Mouse (Mus musculus): ENCODE results near the gene BC030867. TPM values are rescaled to one million over a fixed set of nuclear protein-coding genes. Genes with fewer than 3 reads are reported as not detected.
A peak's percentile ranks its signal among the peaks of the same experiment; 100 is the strongest.

BC030867 gene
- polyA plus RNA-seq (2012; rRNA removed) = 1.3 and 1.4 TPM in 2 replicates

GRCm38 (mm10) chr11:102248630-102249230 lies at the start of gene BC030867:
Gene BC030867 (plus strand): TSS chr11:102248882.
- TF ChIP-seq CTCF (IDR thresholded peaks at IDR 0.05; ENCODE audit: extremely low read depth, insufficient read depth, low read length) (peak; percentile 60), POLR2A (IDR thresholded peaks at IDR 0.05; ENCODE audit: extremely low read depth, insufficient read depth, low read length) (no peak)

GRCm38 (mm10) chr11:102199856-102200255 lies 48.8 kb upstream of the BC030867 start:
- Histone ChIP-seq H3K4me3 (ENCODE audit: insufficient read depth, low read length) (no peak overlapping the region), H3K4me1 (ENCODE audit: control insufficient read depth, insufficient read depth, low read length) (0 out of 2 replicates have a peak, but pooled peaks cover 1% of the 10 kb centered on the region), H3K27ac (ENCODE audit: insufficient read depth, low read length) (no peak overlapping the region)
- TF ChIP-seq POLR2A (IDR thresholded peaks at IDR 0.05; ENCODE audit: extremely low read depth, insufficient read depth, low read length) = no peak
- no peak for TF ChIP-seq CTCF (IDR thresholded peaks at IDR 0.05; ENCODE audit: extremely low read depth, insufficient read depth, low read length)

More at GRCm38 (mm10) chr11:102248630-102249230, at the start of gene BC030867:
- Histone ChIP-seq H3K4me1 (ENCODE audit: control insufficient read depth, insufficient read depth, low read length) (no peaks in the 10 kb centered on the region; the same call in none of the 2 replicates), H3K27ac (ENCODE audit: insufficient read depth, low read length) (no peak within 1 kb of the TSS), H3K4me3 (ENCODE audit: insufficient read depth, low read length) (peak within 1 kb of the TSS; percentile 25; the same call in 1 of the 2 replicates)

GRCm38 (mm10) chr11:102201408-102201821 lies 47.3 kb upstream of the BC030867 start:
- no peak overlapping the region for H3K4me3 ChIP-seq (ENCODE audit: insufficient read depth, low read length)
- TF ChIP-seq POLR2A (IDR thresholded peaks at IDR 0.05; ENCODE audit: extremely low read depth, insufficient read depth, low read length) (no peak), CTCF (IDR thresholded peaks at IDR 0.05; ENCODE audit: extremely low read depth, insufficient read depth, low read length) (peak; percentile 28; the same call in 1 of the 2 replicates)
- no peak overlapping the region for H3K27ac ChIP-seq (ENCODE audit: insufficient read depth, low read length)
- H3K4me1 ChIP-seq (ENCODE audit: control insufficient read depth, insufficient read depth, low read length) = 0 out of 2 replicates have a peak, but pooled peaks cover 1% of the 10 kb centered on the region

GRCm38 (mm10) chr11:102206481-102206880 lies 42.2 kb upstream of the BC030867 start:
- H3K4me1 ChIP-seq (ENCODE audit: control insufficient read depth, insufficient read depth, low read length) = peaks cover 12% of the 10 kb centered on the region
- no peak for TF ChIP-seq POLR2A (IDR thresholded peaks at IDR 0.05; ENCODE audit: extremely low read depth, insufficient read depth, low read length)
- TF ChIP-seq CTCF (IDR thresholded peaks at IDR 0.05; ENCODE audit: extremely low read depth, insufficient read depth, low read length) = no peak

GRCm38 (mm10) chr11:102207825-102208777 lies 40.6 kb upstream of the BC030867 start:
- Histone ChIP-seq H3K4me3 (ENCODE audit: insufficient read depth, low read length) (no peak overlapping the region), H3K4me1 (ENCODE audit: control insufficient read depth, insufficient read depth, low read length) (peaks cover 14% of the 10 kb centered on the region), H3K27ac (ENCODE audit: insufficient read depth, low read length) (peak overlapping the region; percentile 4; the same call in 1 of the 2 replicates)
- TF ChIP-seq CTCF (IDR thresholded peaks at IDR 0.05; ENCODE audit: extremely low read depth, insufficient read depth, low read length) = no peak

More at GRCm38 (mm10) chr11:102206481-102206880, 42.2 kb upstream of the BC030867 start:
- Histone ChIP-seq H3K4me3 (ENCODE audit: insufficient read depth, low read length) (no peak overlapping the region), H3K27ac (ENCODE audit: insufficient read depth, low read length) (no peak overlapping the region)

- peaks cover 18% of the 10 kb centered on the region for H3K4me1 ChIP-seq (ENCODE audit: control insufficient read depth, insufficient read depth, low read length)
- TF ChIP-seq CTCF (IDR thresholded peaks at IDR 0.05; ENCODE audit: extremely low read depth, insufficient read depth, low read length) = no peak
- no peak for TF ChIP-seq POLR2A (IDR thresholded peaks at IDR 0.05; ENCODE audit: extremely low read depth, insufficient read depth, low read length)
- no peak overlapping the region for H3K4me3 ChIP-seq (ENCODE audit: insufficient read depth, low read length)
- no peak overlapping the region for H3K27ac ChIP-seq (ENCODE audit: insufficient read depth, low read length)
Observed at GRCm38 (mm10) chr11:102208846-102209245, 39.8 kb upstream of the BC030867 start.

GRCm38 (mm10) chr11:102209742-102210141 lies 38.9 kb upstream of the BC030867 start:
- Histone ChIP-seq H3K4me1 (ENCODE audit: control insufficient read depth, insufficient read depth, low read length) (peaks cover 21% of the 10 kb centered on the region), H3K27ac (ENCODE audit: insufficient read depth, low read length) (no peak overlapping the region), H3K4me3 (ENCODE audit: insufficient read depth, low read length) (no peak overlapping the region)
- TF ChIP-seq CTCF (IDR thresholded peaks at IDR 0.05; ENCODE audit: extremely low read depth, insufficient read depth, low read length) (peak; percentile 63), POLR2A (IDR thresholded peaks at IDR 0.05; ENCODE audit: extremely low read depth, insufficient read depth, low read length) (no peak)

GRCm38 (mm10) chr11:102210185-102210584 lies 38.5 kb upstream of the BC030867 start:
- Histone ChIP-seq H3K4me3 (ENCODE audit: insufficient read depth, low read length) (no peak overlapping the region), H3K27ac (ENCODE audit: insufficient read depth, low read length) (no peak overlapping the region), H3K4me1 (ENCODE audit: control insufficient read depth, insufficient read depth, low read length) (peaks cover 23% of the 10 kb centered on the region)
- no peak for TF ChIP-seq CTCF (IDR thresholded peaks at IDR 0.05; ENCODE audit: extremely low read depth, insufficient read depth, low read length)
- no peak for TF ChIP-seq POLR2A (IDR thresholded peaks at IDR 0.05; ENCODE audit: extremely low read depth, insufficient read depth, low read length)

- Histone ChIP-seq H3K27ac (ENCODE audit: insufficient read depth, low read length) (no peak overlapping the region), H3K4me3 (ENCODE audit: insufficient read depth, low read length) (no peak overlapping the region), H3K4me1 (ENCODE audit: control insufficient read depth, insufficient read depth, low read length) (peaks cover 28% of the 10 kb centered on the region)
- TF ChIP-seq CTCF (IDR thresholded peaks at IDR 0.05; ENCODE audit: extremely low read depth, insufficient read depth, low read length) (no peak), POLR2A (IDR thresholded peaks at IDR 0.05; ENCODE audit: extremely low read depth, insufficient read depth, low read length) (no peak)
Observed at GRCm38 (mm10) chr11:102211011-102211410, 37.7 kb upstream of the BC030867 start.
